28 mouse cellular contexts compared by ENCODE assay signal in the genomic region with DNA sequence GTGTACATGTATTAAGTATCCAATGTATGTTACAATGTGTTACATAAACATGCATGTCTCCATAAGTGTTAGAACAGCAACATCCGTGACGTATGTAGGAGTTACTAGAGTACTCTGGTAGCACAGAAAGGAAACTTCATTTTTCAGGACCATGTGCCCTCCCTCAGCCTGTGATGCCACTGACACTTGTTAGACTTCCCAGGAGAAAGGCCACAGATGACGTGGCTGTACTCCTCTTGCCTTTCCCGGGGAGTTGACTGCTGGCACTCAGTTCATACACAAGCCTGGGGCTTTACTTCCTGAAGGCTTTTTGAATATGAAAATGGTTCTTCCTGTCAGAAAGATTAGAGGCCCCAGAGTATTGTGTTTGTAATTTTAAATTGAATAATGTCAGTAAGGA. TPM values are rescaled to one million over a fixed set of nuclear protein-coding genes. Genes with fewer than 3 reads are reported as not detected.
A peak's percentile ranks its signal among the peaks of the same experiment; 100 is the strongest.
DNase-seq lines count a peak whose midpoint lies in the region; TF ChIP-seq lines count a peak whose summit lies in the region.
"Had no signal": no experiment of that assay in that cellular context is flagged by ENCODE, and none has a peak within 500 bp of the region (broad histone marks: within the 10 kb centered on the region; RNA-seq: fewer than 3 reads in every experiment).

No protein-coding gene starts in this region.

- H3K79me2 ChIP-seq in MEL (ENCODE audit: control insufficient read depth, insufficient read depth, low read length, poor library complexity): no peaks in the 10 kb centered on the region

- TF ChIP-seq RAD21 in MEL (IDR thresholded peaks at IDR 0.05; ENCODE audit: low read depth, low read length): no peak

- peaks cover 4 to 6% of the 10 kb centered on the region in 2 experiments; a peak in 3 of 4 replicates for H3K36me3 ChIP-seq in MEL (ENCODE audit: control insufficient read depth in 1 of 2, insufficient read depth in 2 of 2, low read length in 2 of 2)

- H3K9me3 ChIP-seq in MEL (replicated peaks; ENCODE audit: insufficient read depth, low read length): no peaks in the 10 kb centered on the region
- H3K9me3 ChIP-seq: G1E; heart, embryonic 15.5 days; hindbrain, embryonic 12.5 days; limb, embryonic 10.5 days; limb, embryonic 15.5 days; liver, embryonic 15.5 days; lung, embryonic 15.5 days; midbrain, embryonic 12.5 days; neural tube, embryonic 12.5 days had no signal

- peak; percentile 39 to 52 for DNase-seq in adrenal gland, adult (ENCODE audit: inconsistent age in 2 of 2, low spot score in 1 of 2)
- no peak for DNase-seq in adrenal gland, adult 18-20 months (ENCODE audit: low spot score in 2 of 2)
- no peak for DNase-seq in layer of hippocampus, adult 2 months (ENCODE audit: low spot score in 2 of 2)
- DNase-seq in layer of hippocampus, adult 11-12 months (ENCODE audit: low spot score): no peak
- no peak for DNase-seq in MEL (ENCODE audit: low read depth, low spot score)
- DNase-seq in lung, postnatal 25 days (ENCODE audit: low spot score): peak; percentile 23
- no peak for DNase-seq in kidney, postnatal 4 days
- DNase-seq: cerebellum, postnatal 25 days; gastrocnemius, postnatal 14 days; heart, postnatal 36 days; kidney, adult 11 months; kidney, postnatal 25 days; layer of hippocampus, postnatal 36 days; right cerebral cortex, adult 18-20 months; spleen, adult 18-20 months; thymus, postnatal 14 days had no signal

- H3K27me3 ChIP-seq in MEL (ENCODE audit: control insufficient read depth in 1 of 2, insufficient read depth in 2 of 2, low read length in 2 of 2): no peaks in the 10 kb centered on the region
- H3K27me3 ChIP-seq: heart, embryonic 15.5 days; hindbrain, embryonic 12.5 days; limb, embryonic 15.5 days; liver, embryonic 15.5 days; lung, embryonic 15.5 days; midbrain, embryonic 12.5 days; neural tube, embryonic 12.5 days; Patski had no signal

- TF ChIP-seq EP300 in MEL (IDR thresholded peaks at IDR 0.05; ENCODE audit: low read depth in 1 of 2, low read length in 2 of 2): no peak

- no peaks in the 10 kb centered on the region for H3K4me1 ChIP-seq in MEL (ENCODE audit: control insufficient read depth in 1 of 2, insufficient read depth in 2 of 2, low read length in 2 of 2)
- H3K4me1 ChIP-seq: heart, embryonic 15.5 days; hindbrain, embryonic 12.5 days; limb, embryonic 10.5 days; limb, embryonic 15.5 days; liver, embryonic 15.5 days; lung, embryonic 15.5 days; midbrain, embryonic 12.5 days; neural tube, embryonic 12.5 days had no signal

- H3K9ac ChIP-seq in MEL (ENCODE audit: control insufficient read depth, low read depth, low read length, poor library complexity, severe bottlenecking): no peak overlapping the region
- H3K9ac ChIP-seq: heart, embryonic 15.5 days; hindbrain, embryonic 12.5 days; limb, embryonic 15.5 days; liver, embryonic 15.5 days; lung, embryonic 15.5 days; midbrain, embryonic 12.5 days; neural tube, embryonic 12.5 days had no signal

- TF ChIP-seq POLR2A in MEL (IDR thresholded peaks at IDR 0.05; ENCODE audit: control insufficient read depth in 1 of 2, insufficient read depth in 1 of 2, low read depth in 1 of 2, low read length in 2 of 2, poor library complexity in 1 of 2): no peak

- H3K27ac ChIP-seq in layer of hippocampus, adult 2 months: peak overlapping the region; percentile 1; the same call in 1 of the 2 replicates
- H3K27ac ChIP-seq in MEL (ENCODE audit: control insufficient read depth, low read depth, low read length): no peak overlapping the region
- H3K27ac ChIP-seq: heart, embryonic 15.5 days; hindbrain, embryonic 12.5 days; hindbrain, postnatal 0 days; limb, embryonic 10.5 days; limb, embryonic 15.5 days; liver, embryonic 15.5 days; lung, embryonic 15.5 days; midbrain, embryonic 12.5 days; neural tube, embryonic 12.5 days had no signal

- no peak for TF ChIP-seq CTCF in layer of hippocampus, adult 2 months (conservative IDR thresholded peaks at IDR 0.05)
- TF ChIP-seq CTCF in MEL (IDR thresholded peaks at IDR 0.05 in 2 of 3, conservative IDR thresholded peaks at IDR 0.05 in 1 of 3; ENCODE audit: control insufficient read depth in 1 of 3, insufficient read depth in 1 of 3, low read depth in 2 of 3, low read length in 3 of 3, poor library complexity in 1 of 3, severe bottlenecking in 1 of 3): no peak

- no peak overlapping the region for H3K4me3 ChIP-seq in layer of hippocampus, adult 2 months
- H3K4me3 ChIP-seq in MEL (ENCODE audit: control insufficient read depth in 1 of 2, insufficient read depth in 1 of 2, low read depth in 2 of 2, low read length in 2 of 2): no peak overlapping the region
- H3K4me3 ChIP-seq: heart, embryonic 15.5 days; hindbrain, embryonic 12.5 days; limb, embryonic 10.5 days; limb, embryonic 15.5 days; liver, embryonic 15.5 days; lung, embryonic 15.5 days; midbrain, embryonic 12.5 days; myocyte; neural tube, embryonic 12.5 days had no signal

TF ChIP-seq in MEL, 35 proteins besides CTCF, POLR2A, EP300 and RAD21:
- TF ChIP-seq MAX (IDR thresholded peaks at IDR 0.05; ENCODE audit: low read length) (0 out of 2 replicates have a peak, but pooled peaks have one; percentile 26), ETS1 (IDR thresholded peaks at IDR 0.05; ENCODE audit: low read depth, low read length) (no peak)

RNA-seq across cellular contexts. Expression of a gene that starts 10.4 kb away (rescaled TPM):
- 10 to 100 TPM; 33.8 to 34.7 TPM for total RNA-seq in adrenal gland, adult 18-20 months (2021)
- total RNA-seq in layer of hippocampus, adult 2 months (2021): 10 to 100 TPM; 45.8 to 46.5 TPM
- total RNA-seq in MEL (2012; rRNA removed): 3.3 and 3.9 TPM in 2 replicates
- polyA plus RNA-seq in MEL (2012; ENCODE audit: insufficient read depth in 1 of 2, insufficient read length in 2 of 2, low read depth in 1 of 2, low replicate concordance in 2 of 2, missing spikeins in 1 of 2): 1 to 10 TPM in 1 of 2 experiments, not detected in 1; 4.9 TPM

RNA-seq across cellular contexts. Expression of a gene that starts 39.5 kb away (rescaled TPM):
- total RNA-seq in adrenal gland, adult 18-20 months (2021): 100 to 1,000 TPM; 109 to 128 TPM
- 100 to 1,000 TPM in 1 of 2 experiments, 10 to 100 TPM in 1; 99.7 to 109 TPM for total RNA-seq in layer of hippocampus, adult 2 months (2021)
- total RNA-seq in MEL (2012; rRNA removed): 41.7 and 42.7 TPM in 2 replicates
- 10 to 100 TPM in 1 of 2 experiments, not detected in 1; 69.3 TPM for polyA plus RNA-seq in MEL (2012; ENCODE audit: insufficient read depth in 1 of 2, insufficient read length in 2 of 2, low read depth in 1 of 2, low replicate concordance in 2 of 2, missing spikeins in 1 of 2)

Comparison
In these comparisons a context has a peak if more than half of its experiments do, and no peak if none do; other contexts are left out.
1. DNase-seq: peak in adrenal gland, adult (2 of 2) and lung, postnatal 25 days (single experiment); none in adrenal gland, adult 18-20 months (0 of 2), layer of hippocampus, adult 2 months (0 of 2), layer of hippocampus, adult 11-12 months (single experiment), MEL (single experiment) and kidney, postnatal 4 days (0 of 2).